Mouse (Mus musculus) liver, adult 2 months (tissue): ENCODE results near the gene Ccdc194. TPM values are rescaled to one million over a fixed set of nuclear protein-coding genes. Genes with fewer than 3 reads are reported as not detected.
A peak's percentile ranks its signal among the peaks of the same experiment; 100 is the strongest.

Source experiments
- DNase-seq: peaks from one replicate; pipeline ENCODE4 v3.0.0-alpha.2; 2011; ENCODE audit warnings: low read depth, low spot score; ENCODE audit errors: extremely low read depth
- H3K27ac ChIP-seq: fragments of 200-500 bp; replicated peaks from 2 replicates; pipeline ENCODE4 v1.5.1; 2012; ENCODE audit warnings: low read depth, mild to moderate bottlenecking, control low read depth, inconsistent platforms, low read length; ENCODE audit not compliant: insufficient read depth
- H3K27me3 ChIP-seq: fragments of 200-500 bp; 2 replicates; pipeline ENCODE4 v1.6.1; 2012; ENCODE audit warnings: mild to moderate bottlenecking, moderate library complexity, low read length, inconsistent platforms; ENCODE audit not compliant: control insufficient read depth, insufficient read depth
- H3K36me3 ChIP-seq: fragments of 200-500 bp; 2 replicates; pipeline ENCODE4 v1.6.1; 2012; ENCODE audit warnings: low read length, inconsistent platforms; ENCODE audit not compliant: control insufficient read depth, insufficient read depth
- H3K4me1 ChIP-seq: fragments of 200-500 bp; 2 replicates; pipeline ENCODE4 v1.6.1; 2011; ENCODE audit warnings: low read length; ENCODE audit not compliant: control insufficient read depth, insufficient read depth
- H3K4me3 ChIP-seq: fragments of 200-500 bp; 2 replicates; pipeline ENCODE4 v1.5.1; 2011; ENCODE audit warnings: low read depth, mild to moderate bottlenecking, control low read depth, low read length, moderate library complexity; ENCODE audit not compliant: insufficient read depth
- H3K79me2 ChIP-seq: fragments of 200-500 bp; 2 replicates; pipeline ENCODE4 v1.6.1; 2012; ENCODE audit warnings: inconsistent platforms, mild to moderate bottlenecking, low read length, moderate library complexity; ENCODE audit not compliant: control insufficient read depth, insufficient read depth
- H3K9ac ChIP-seq: fragments of 200-500 bp; 2 replicates; pipeline ENCODE4 v1.6.1; 2012; ENCODE audit warnings: low read depth, mild to moderate bottlenecking, control low read depth, inconsistent platforms, low read length
- CTCF ChIP-seq: fragments of 200-500 bp; IDR thresholded peaks from 2 replicates; pipeline ENCODE4 v1.5.1; 2011; ENCODE audit warnings: low read depth, low read length, control low read depth
- POLR2A ChIP-seq: fragments of 200-500 bp; IDR thresholded peaks from 2 replicates; pipeline ENCODE4 v1.6.1; 2011; ENCODE audit warnings: low read length, control low read depth; ENCODE audit not compliant: insufficient read depth; ENCODE audit errors: extremely low read depth
- WGBS: fragments of 180-500 bp; shearing (Covaris S2); methylation state at CpG from one replicate; pipeline ENCODE4 v1.1.7; 2018; 5-methylcytosine and 5-hydroxymethylcytosine counted together
- polyA plus RNA-seq: library from polyadenylated mRNA; depleted of rRNA; stranded (reverse); fragments of >200 nt; gene quantifications from 2 replicates; pipeline ENCODE4 v1.2.3, GENCODE M21; 2012
- total RNA-seq: library from RNA; depleted of rRNA; stranded (reverse); fragments of >200 nt; gene quantifications from 2 replicates; pipeline ENCODE4 v1.2.3, GENCODE M21; 2014

Gene Ccdc194
- total and polyA plus RNA-seq, 2 experiments, result not detected

- 0 out of 2 replicates have a peak, but pooled peaks cover 3% of the 10 kb centered on the region for H3K27me3 ChIP-seq
- no peaks in the 10 kb centered on the region for H3K79me2 ChIP-seq
- H3K27ac ChIP-seq, result no peak overlapping the region
- H3K9ac ChIP-seq, result no peak overlapping the region
- H3K4me3 ChIP-seq, result no peak overlapping the region
- 93% methylated on average over 4 of the region's 4 CpGs for WGBS
- H3K36me3 ChIP-seq, result no peaks in the 10 kb centered on the region
- H3K4me1 ChIP-seq, result no peaks in the 10 kb centered on the region
- TF ChIP-seq POLR2A (no peak), CTCF (no peak)
- no peak for DNase-seq
These were observed 21.2 kb downstream of the Ccdc194 start for GRCm38 (mm10) chr8:71504349-71504748.

GRCm38 (mm10) chr8:71498816-71499690 lies 26.5 kb downstream of the Ccdc194 start:
- TF ChIP-seq POLR2A (no peak), CTCF (no peak)
- DNase-seq, result peak; percentile 36
- Histone ChIP-seq H3K4me3 (no peak overlapping the region), H3K9ac (no peak overlapping the region), H3K4me1 (peaks cover 16% of the 10 kb centered on the region), H3K79me2 (no peaks in the 10 kb centered on the region), H3K36me3 (no peaks in the 10 kb centered on the region), H3K27ac (peak overlapping the region; percentile 58), H3K27me3 (no peaks in the 10 kb centered on the region)
- WGBS, result 46% methylated on average over 16 of the region's 16 CpGs

DNA sequence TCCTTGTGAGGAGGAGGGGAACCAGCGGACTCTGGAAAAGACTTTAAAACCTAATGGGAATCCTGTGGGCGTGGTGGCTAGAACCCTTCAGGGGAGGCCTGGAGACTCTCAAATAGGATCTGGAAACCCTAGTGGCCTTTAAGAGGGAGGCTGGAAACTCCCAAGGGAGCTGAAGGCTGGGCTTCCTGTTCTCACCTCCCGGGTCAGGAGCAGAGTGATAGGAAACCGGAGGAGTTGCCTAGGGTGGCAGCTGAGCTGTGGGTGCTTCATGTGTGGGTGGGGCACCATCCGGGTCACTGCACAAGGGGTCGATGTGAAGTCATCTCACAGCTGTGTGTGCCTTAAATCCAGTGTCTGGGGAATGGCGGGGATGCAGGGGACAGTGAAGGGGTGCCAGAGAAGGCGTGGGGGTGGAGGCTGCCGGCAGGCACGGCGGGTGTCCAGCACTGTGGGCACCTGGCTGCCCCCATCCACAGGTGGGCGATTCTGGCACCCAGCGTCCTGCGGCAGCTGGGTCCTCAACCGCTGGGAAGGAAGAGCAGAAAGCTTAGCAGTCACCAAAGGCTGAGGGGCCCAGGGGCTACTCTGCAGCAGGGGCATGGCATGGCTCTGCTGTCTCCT lies 27.5 kb downstream of the Ccdc194 start:
- H3K27ac ChIP-seq, result peak overlapping the region; percentile 58
- no peak for DNase-seq

DNA sequence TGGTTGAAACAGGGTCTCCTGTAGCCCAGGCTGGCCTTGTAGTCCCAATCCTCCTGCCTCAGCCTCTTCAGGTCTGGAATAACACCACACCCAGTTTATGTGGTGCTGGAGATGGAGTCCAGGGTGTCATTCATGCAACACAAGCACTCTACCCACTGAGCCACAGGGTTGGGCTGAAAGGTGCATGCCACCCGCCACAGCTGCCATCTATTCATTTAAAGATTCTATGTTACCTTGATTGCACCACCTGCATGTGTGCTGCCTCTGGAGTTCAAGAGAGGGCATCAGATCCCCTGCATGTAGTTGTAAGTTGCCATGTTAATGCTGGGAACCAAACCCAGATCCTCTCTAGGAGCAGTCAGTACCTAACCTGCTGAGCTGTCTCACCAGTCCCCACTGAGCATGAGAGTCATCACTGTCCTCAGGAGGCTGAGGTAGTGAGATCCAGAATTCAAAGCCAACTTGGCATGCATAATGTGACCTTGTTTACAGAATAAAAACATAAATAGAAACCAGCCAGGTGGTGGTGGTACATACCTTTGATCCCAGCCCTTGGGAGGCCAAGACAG lies 28.4 kb downstream of the Ccdc194 start:
- no peak overlapping the region for H3K9ac ChIP-seq

More for the DNA sequence above, 27.5 kb downstream of the Ccdc194 start:
- H3K27me3 ChIP-seq, result no peaks in the 10 kb centered on the region
- TF ChIP-seq POLR2A, result no peak
- no peak for TF ChIP-seq CTCF
- no peaks in the 10 kb centered on the region for H3K36me3 ChIP-seq
- H3K9ac ChIP-seq, result peak overlapping the region; percentile 24
- WGBS, result 34% methylated on average over 15 of the region's 15 CpGs
- H3K4me3 ChIP-seq, result no peak overlapping the region
- no peaks in the 10 kb centered on the region for H3K79me2 ChIP-seq
- H3K4me1 ChIP-seq, result peaks cover 16% of the 10 kb centered on the region

GRCm38 (mm10) chr8:71496481-71496880 lies 29.0 kb downstream of the Ccdc194 start:
- 23% methylated on average over 11 of the region's 11 CpGs for WGBS
- Histone ChIP-seq H3K36me3 (no peaks in the 10 kb centered on the region), H3K9ac (no peak overlapping the region), H3K4me1 (peaks cover 16% of the 10 kb centered on the region), H3K4me3 (no peak overlapping the region), H3K79me2 (no peaks in the 10 kb centered on the region), H3K27ac (peak overlapping the region; percentile 64), H3K27me3 (no peaks in the 10 kb centered on the region)
- DNase-seq, result peak; percentile 56
- peak; percentile 45 for TF ChIP-seq CTCF
- no peak for TF ChIP-seq POLR2A

More for the DNA sequence above, 28.4 kb downstream of the Ccdc194 start:
- no peak overlapping the region for H3K4me3 ChIP-seq
- H3K4me1 ChIP-seq, result peaks cover 16% of the 10 kb centered on the region
- 95% methylated on average over 1 of the region's 1 CpGs for WGBS
- no peak overlapping the region; the same call in 1 of the 2 replicates for H3K27ac ChIP-seq
- no peaks in the 10 kb centered on the region for H3K27me3 ChIP-seq
- TF ChIP-seq POLR2A (no peak), CTCF (no peak)
- DNase-seq, result peak; percentile 37
- no peaks in the 10 kb centered on the region for H3K36me3 ChIP-seq
- no peaks in the 10 kb centered on the region for H3K79me2 ChIP-seq
